Comparison of ENCODE assay signal across 8 mouse cellular contexts in genomic region chr8:84592015-84592662, GRCm38 (mm10).
DNase-seq lines count a peak whose midpoint lies in the region; ATAC-seq lines count a peak whose summit lies in the region.

No protein-coding gene starts in this region.

- intact Hi-C loops in left cerebral cortex, postnatal 4 days (cut with DNase I), result no loop called here

- no peaks in the 10 kb centered on the region for H3K9me3 ChIP-seq in neural tube, embryonic 15.5 days (replicated peaks)
- no peaks in the 10 kb centered on the region for H3K9me3 ChIP-seq in intestine, embryonic 16.5 days (ENCODE audit: control insufficient read depth, low read length)
- no peaks in the 10 kb centered on the region for H3K9me3 ChIP-seq in stomach, embryonic 14.5 days (ENCODE audit: control insufficient read depth, low read depth, low read length)

- no peak for ATAC-seq in neural tube, embryonic 15.5 days (ENCODE audit: low FRiP score)
- peak; percentile 55 for ATAC-seq in intestine, embryonic 16.5 days
- peak; percentile 75 for ATAC-seq in monocyte, adult 5-6 weeks (replicated peaks; ENCODE audit: insufficient number of reproducible peaks, low FRiP score, low TSS enrichment, poor library complexity, severe bottlenecking)
- 0 out of 2 replicates have a peak, but pooled peaks have one; percentile 20 for ATAC-seq in stomach, embryonic 14.5 days (ENCODE audit: insufficient number of reproducible peaks, insufficient read depth, low FRiP score, low read depth)

- no peak overlapping the region for H3K9ac ChIP-seq in neural tube, embryonic 15.5 days (replicated peaks)
- H3K9ac ChIP-seq in intestine, embryonic 16.5 days (ENCODE audit: low read depth, low read length), result no peak overlapping the region
- no peak overlapping the region for H3K9ac ChIP-seq in stomach, embryonic 14.5 days (replicated peaks; ENCODE audit: low read depth, low read length)

- no peak overlapping the region for H3K4me3 ChIP-seq in neural tube, embryonic 15.5 days (replicated peaks)
- no peak overlapping the region for H3K4me3 ChIP-seq in intestine, embryonic 16.5 days (ENCODE audit: low read length)
- no peak overlapping the region for H3K4me3 ChIP-seq in stomach, embryonic 14.5 days (ENCODE audit: low read depth, low read length)

- H3K36me3 ChIP-seq in neural tube, embryonic 15.5 days, result peaks cover 30% of the 10 kb centered on the region
- no peaks in the 10 kb centered on the region for H3K36me3 ChIP-seq in intestine, embryonic 16.5 days (ENCODE audit: control insufficient read depth, insufficient read depth, low read length)
- no peaks in the 10 kb centered on the region for H3K36me3 ChIP-seq in stomach, embryonic 14.5 days (ENCODE audit: control insufficient read depth, insufficient read depth, low read length)

- WGBS in neural tube, embryonic 15.5 days, result 27% methylated on average over 15 of the region's 15 CpGs
- 13% methylated on average over 15 of the region's 15 CpGs for WGBS in intestine, embryonic 16.5 days
- WGBS in stomach, embryonic 14.5 days, result 17% methylated on average over 15 of the region's 15 CpGs

- H3K4me1 ChIP-seq in neural tube, embryonic 15.5 days, result no peaks in the 10 kb centered on the region
- H3K4me1 ChIP-seq in intestine, embryonic 16.5 days (ENCODE audit: control insufficient read depth, insufficient read depth, low read length), result no peaks in the 10 kb centered on the region
- H3K4me1 ChIP-seq in stomach, embryonic 14.5 days (ENCODE audit: control insufficient read depth, insufficient read depth, low read length), result no peaks in the 10 kb centered on the region

- H3K27me3 ChIP-seq in neural tube, embryonic 15.5 days (replicated peaks), result no peaks in the 10 kb centered on the region
- no peaks in the 10 kb centered on the region for H3K27me3 ChIP-seq in intestine, embryonic 16.5 days (replicated peaks; ENCODE audit: control insufficient read depth, insufficient read depth, low read length)
- no peaks in the 10 kb centered on the region for H3K27me3 ChIP-seq in stomach, embryonic 14.5 days (ENCODE audit: control insufficient read depth, insufficient read depth, low read length)

- peak; percentile 82 for DNase-seq in neural tube, embryonic 10.5 days (ENCODE audit: extremely low spot score, low spot score)
- peak; percentile 85 to 88 for DNase-seq in cerebellum, postnatal 14 days
- DNase-seq in frontal cortex, postnatal 25 days (ENCODE audit: low spot score in 2 of 2), result peak; percentile 67 to 74
- peak; percentile 70 for DNase-seq in left cerebral cortex, postnatal 4 days

- H3K4me2 ChIP-seq in neural tube, embryonic 15.5 days, result no peak overlapping the region
- no peak overlapping the region for H3K4me2 ChIP-seq in intestine, embryonic 16.5 days (ENCODE audit: low read depth, low read length)
- H3K4me2 ChIP-seq in stomach, embryonic 14.5 days (replicated peaks; ENCODE audit: low read depth, low read length), result no peak overlapping the region

- H3K27ac ChIP-seq in neural tube, embryonic 15.5 days (replicated peaks), result no peak overlapping the region
- H3K27ac ChIP-seq in intestine, embryonic 16.5 days (ENCODE audit: low read length), result no peak overlapping the region
- no peak overlapping the region for H3K27ac ChIP-seq in stomach, embryonic 14.5 days (ENCODE audit: low read length)
